8 mouse cellular contexts compared by ENCODE assay signal in genomic region chr4:97772084-97772484, GRCm38 (mm10). TPM values are rescaled to one million over a fixed set of nuclear protein-coding genes. Genes with fewer than 3 reads are reported as not detected.
DNase-seq lines count a peak whose midpoint lies in the region; ATAC-seq lines count a peak whose summit lies in the region.

No protein-coding gene starts in this region.

- peak; percentile 99 to 100 for DNase-seq in adrenal gland, adult (ENCODE audit: inconsistent age in 2 of 2, low spot score in 1 of 2)
- DNase-seq in embryo, embryonic 10 days (ENCODE audit: low spot score): peak; percentile 98
- peak; percentile 95 for DNase-seq in gastrocnemius, postnatal 10 days
- DNase-seq in left cerebral cortex, postnatal 10 days (ENCODE audit: extremely low spot score in 1 of 2, low spot score in 2 of 2): peak; percentile 93 to 99
- DNase-seq in right cerebral cortex, postnatal 10 days (ENCODE audit: low spot score in 2 of 2): peak; percentile 97
- peak; percentile 98 for DNase-seq in urinary bladder, postnatal 14 days (ENCODE audit: low spot score)

- peak; percentile 82 for ATAC-seq in inflammation-experienced regulatory T-cells, adult 6 months
- ATAC-seq in megakaryocyte progenitor cell, adult 5-6 weeks (replicated peaks; ENCODE audit: poor library complexity): peak; percentile 86

- intact Hi-C loops in left cerebral cortex, postnatal 10 days (cut with DNase I): loop anchor here (10.0 kb wide), 1 partner anchor 233 kb away; no protein-coding TSS in a partner anchor

RNA-seq across cellular contexts. Expression of gene Nfia, which starts 0.5 kb away (rescaled TPM):
- total RNA-seq in gastrocnemius, postnatal 10 days (2021): 100 to 1,000 TPM; 111 to 124 TPM
- polyA plus RNA-seq in inflammation-experienced regulatory T-cells, adult 6 months (2017; shearing (Covaris generic)): 10 to 100 TPM; 11.0 to 19.2 (median 15.7) TPM
- 10 to 100 TPM; 76.4 to 79.5 TPM for total RNA-seq in left cerebral cortex, postnatal 10 days (2021)
- 21.5 and 35.1 TPM in 2 replicates for total RNA-seq in megakaryocyte progenitor cell, adult 5-6 weeks (2015)
- 1.5 and 3.9 TPM in 2 replicates for total RNA-seq in megakaryocyte progenitor cell, adult 5-6 weeks (2017)

RNA-seq across cellular contexts. Expression of gene E130114P18Rik, which starts 5.8 kb away (rescaled TPM):
- 1 to 10 TPM; 1.4 TPM for total RNA-seq in gastrocnemius, postnatal 10 days (2021)
- not detected for polyA plus RNA-seq in inflammation-experienced regulatory T-cells, adult 6 months (2017; shearing (Covaris generic))
- 1 to 10 TPM; 6.1 to 6.9 TPM for total RNA-seq in left cerebral cortex, postnatal 10 days (2021)
- not detected in 2 replicates for total RNA-seq in megakaryocyte progenitor cell, adult 5-6 weeks (2015)
- not detected in 2 replicates for total RNA-seq in megakaryocyte progenitor cell, adult 5-6 weeks (2017)

Comparison
In these comparisons a context has a peak if more than half of its experiments do, and no peak if none do; other contexts are left out.
1. Peak in every context shown above with its lines: DNase-seq and ATAC-seq.